21 mouse cellular contexts compared by ENCODE assay signal in the genomic region with DNA sequence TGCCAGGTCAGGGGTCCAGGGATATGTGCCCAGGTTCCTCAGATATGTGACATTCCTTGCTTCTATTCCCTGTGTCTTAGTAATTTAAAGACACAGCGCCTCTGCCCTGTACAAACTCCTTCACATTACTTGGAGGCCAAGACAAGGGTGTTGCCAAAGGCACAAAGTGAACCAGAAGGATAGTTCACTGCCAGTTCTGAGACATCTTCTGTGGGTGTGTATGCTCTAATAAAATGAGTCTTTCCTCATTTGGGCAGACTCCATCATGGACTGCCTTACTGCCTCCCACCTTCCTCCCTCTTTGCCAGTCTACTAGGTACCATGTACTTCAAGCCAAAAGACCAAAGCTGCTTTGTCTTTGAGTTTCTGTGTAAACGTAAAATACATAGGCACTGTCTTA.
"Had no signal": no experiment of that assay in that cellular context is flagged by ENCODE, and none has a peak within 500 bp of the region (broad histone marks: within the 10 kb centered on the region; RNA-seq: fewer than 3 reads in every experiment).

No protein-coding gene starts in this region.

- H3K4me3 ChIP-seq: liver, embryonic 15.5 days; lung, embryonic 15.5 days; midbrain, embryonic 10.5 days; midbrain, embryonic 12.5 days; myocyte; neural tube, embryonic 13.5 days; neural tube, embryonic 15.5 days; stomach, embryonic 15.5 days had no signal

- DNase-seq: liver, postnatal 0 days; lung, adult 2 months; lung, postnatal 14 days; lung, postnatal 36 days; midbrain, embryonic 14.5 days; retina, postnatal 1 day; right cerebral cortex, adult 18-20 months; right cerebral cortex, postnatal 25 days; right cerebral cortex, postnatal 4 days; thymus, adult 18-20 months; thymus, postnatal 14 days; thymus, postnatal 36 days had no signal

- H3K27ac ChIP-seq: liver, embryonic 15.5 days; lung, embryonic 15.5 days; macrophage; midbrain, embryonic 10.5 days; midbrain, embryonic 12.5 days; neural tube, embryonic 13.5 days; neural tube, embryonic 15.5 days; stomach, embryonic 15.5 days had no signal
